Mouse (Mus musculus) 3134 (cell line): ENCODE data around the gene Dapk2.
A peak's percentile ranks its signal among the peaks of the same experiment; 100 is the strongest.

ENCODE experiments used
- DNase-seq: peaks from one replicate; pipeline ENCODE4 v3.0.0-alpha.2; 2011; ENCODE audit warnings: low spot score; ENCODE audit not compliant: insufficient read length; ENCODE audit errors: extremely low read depth

Gene Dapk2

GRCm38 (mm10) chr9:66157958-66158830 lies at the start of gene Dapk2:
Gene Dapk2, plus strand, starts transcription at chr9:66158223.
- no peak for DNase-seq

GRCm38 (mm10) chr9:66109574-66109973 lies 48.4 kb upstream of the Dapk2 start:
- no peak for DNase-seq

- DNase-seq, result no peak
Measured at GRCm38 (mm10) chr9:66110126-66110525, 47.9 kb upstream of the Dapk2 start.

GRCm38 (mm10) chr9:66110611-66111379 lies 47.2 kb upstream of the Dapk2 start:
- no peak for DNase-seq

GRCm38 (mm10) chr9:66114341-66114740 lies 43.7 kb upstream of the Dapk2 start:
- DNase-seq, result no peak

GRCm38 (mm10) chr9:66116890-66117289 lies 41.1 kb upstream of the Dapk2 start:
- no peak for DNase-seq

GRCm38 (mm10) chr9:66119498-66119897 lies 38.5 kb upstream of the Dapk2 start:
- DNase-seq, result no peak

GRCm38 (mm10) chr9:66120106-66120505 lies 37.9 kb upstream of the Dapk2 start:
- no peak for DNase-seq

GRCm38 (mm10) chr9:66120945-66121344 lies 37.1 kb upstream of the Dapk2 start:
- DNase-seq, result no peak

GRCm38 (mm10) chr9:66121421-66121820 lies 36.6 kb upstream of the Dapk2 start:
- no peak for DNase-seq

GRCm38 (mm10) chr9:66123648-66124047 lies 34.4 kb upstream of the Dapk2 start:
- no peak for DNase-seq

- no peak for DNase-seq
Measured at GRCm38 (mm10) chr9:66124111-66124531, 33.9 kb upstream of the Dapk2 start.

GRCm38 (mm10) chr9:66124681-66125542 lies 33.1 kb upstream of the Dapk2 start:
- DNase-seq, result peak; percentile 98

- DNase-seq, result no peak
Measured at GRCm38 (mm10) chr9:66125543-66126455, 32.2 kb upstream of the Dapk2 start.

- DNase-seq, result peak; percentile 91
Measured at GRCm38 (mm10) chr9:66126456-66127192, 31.4 kb upstream of the Dapk2 start, which contains the start of the genes Snx1 and Ciao2a. Gene Snx1, minus strand, starts transcription at chr9:66126587. Gene Ciao2a, plus strand, starts transcription at chr9:66126611.

- no peak for DNase-seq
Measured at GRCm38 (mm10) chr9:66127193-66127546, 30.9 kb upstream of the Dapk2 start.

- DNase-seq, result no peak
Measured at GRCm38 (mm10) chr9:66127884-66128283, 30.1 kb upstream of the Dapk2 start.

GRCm38 (mm10) chr9:66131466-66131865 lies 26.6 kb upstream of the Dapk2 start:
- DNase-seq, result no peak

- no peak for DNase-seq
Measured at GRCm38 (mm10) chr9:66135967-66136366, 22.1 kb upstream of the Dapk2 start.
